In genomic region chr1:169932122-169932746, GRCm38 (mm10) we compare ENCODE assay signal across 25 mouse cellular contexts. TPM values are rescaled to one million over a fixed set of nuclear protein-coding genes. Genes with fewer than 3 reads are reported as not detected.
DNase-seq lines count a peak whose midpoint lies in the region; ATAC-seq and TF ChIP-seq lines count a peak whose summit lies in the region.
"Had no signal": no experiment of that assay in that cellular context is flagged by ENCODE, and none has a peak within 500 bp of the region (broad histone marks: within the 10 kb centered on the region; RNA-seq: fewer than 3 reads in every experiment).

No protein-coding gene starts in this region.

- H3K9me3 ChIP-seq in heart, embryonic 11.5 days (replicated peaks; ENCODE audit: control insufficient read depth, low read length): no peaks in the 10 kb centered on the region
- no peaks in the 10 kb centered on the region for H3K9me3 ChIP-seq in liver, embryonic 16.5 days (replicated peaks; ENCODE audit: control insufficient read depth, low read length)
- H3K9me3 ChIP-seq in liver, embryonic 11.5 days (ENCODE audit: control insufficient read depth, low read length): no peaks in the 10 kb centered on the region
- no peaks in the 10 kb centered on the region for H3K9me3 ChIP-seq in hindbrain, postnatal 0 days (ENCODE audit: low read length)
- H3K9me3 ChIP-seq in neural tube, embryonic 15.5 days (replicated peaks): no peaks in the 10 kb centered on the region
- H3K9me3 ChIP-seq: forebrain, embryonic 12.5 days; limb, embryonic 12.5 days; stomach, embryonic 15.5 days had no signal

- no peak overlapping the region for H3K27ac ChIP-seq in heart, embryonic 11.5 days (ENCODE audit: low read depth, low read length)
- H3K27ac ChIP-seq in liver, embryonic 16.5 days (ENCODE audit: low read length): no peak overlapping the region
- H3K27ac ChIP-seq in liver, embryonic 11.5 days (ENCODE audit: low read depth, low read length): no peak overlapping the region
- peak overlapping the region; percentile 36; the same call in 1 of the 2 replicates for H3K27ac ChIP-seq in hindbrain, postnatal 0 days
- no peak overlapping the region; the same call in 1 of the 2 replicates for H3K27ac ChIP-seq in neural tube, embryonic 15.5 days (replicated peaks)
- H3K27ac ChIP-seq: forebrain, embryonic 12.5 days; limb, embryonic 12.5 days; liver, embryonic 14.5 days; stomach, embryonic 15.5 days had no signal

- no peak for TF ChIP-seq CTCF in hindbrain, postnatal 0 days (IDR thresholded peaks at IDR 0.05; ENCODE audit: low read depth)

- H3K4me1 ChIP-seq in heart, embryonic 11.5 days (ENCODE audit: control insufficient read depth, insufficient read depth, low read length): no peaks in the 10 kb centered on the region
- no peaks in the 10 kb centered on the region for H3K4me1 ChIP-seq in liver, embryonic 16.5 days (ENCODE audit: control insufficient read depth, low read depth, low read length)
- H3K4me1 ChIP-seq in liver, embryonic 11.5 days (replicated peaks; ENCODE audit: control insufficient read depth, insufficient read depth, low read length): no peaks in the 10 kb centered on the region
- H3K4me1 ChIP-seq in hindbrain, postnatal 0 days (ENCODE audit: insufficient read depth, low read length): 0 out of 2 replicates have a peak, but pooled peaks cover 5% of the 10 kb centered on the region
- H3K4me1 ChIP-seq in neural tube, embryonic 15.5 days: peaks cover 15% of the 10 kb centered on the region
- H3K4me1 ChIP-seq: limb, embryonic 12.5 days had no signal

- no peaks in the 10 kb centered on the region for H3K36me3 ChIP-seq in heart, embryonic 11.5 days (ENCODE audit: control insufficient read depth, insufficient read depth, low read length)
- no peaks in the 10 kb centered on the region for H3K36me3 ChIP-seq in liver, embryonic 16.5 days (ENCODE audit: control insufficient read depth, insufficient read depth)
- no peaks in the 10 kb centered on the region for H3K36me3 ChIP-seq in liver, embryonic 11.5 days (ENCODE audit: control insufficient read depth, insufficient read depth, low read length)
- H3K36me3 ChIP-seq in hindbrain, postnatal 0 days (ENCODE audit: insufficient read depth, low read length): no peaks in the 10 kb centered on the region
- H3K36me3 ChIP-seq in neural tube, embryonic 15.5 days: no peaks in the 10 kb centered on the region
- H3K36me3 ChIP-seq: forebrain, embryonic 12.5 days; limb, embryonic 12.5 days; stomach, embryonic 15.5 days had no signal

- peak; percentile 79 for DNase-seq in heart, adult 11 months
- DNase-seq in liver, embryonic 11.5 days (ENCODE audit: low spot score): no peak
- DNase-seq in hindbrain, postnatal 0 days (ENCODE audit: low spot score): peak; percentile 30
- DNase-seq: adrenal gland, postnatal 36 days; B cell, adult 2 months; cerebellum, adult 18-20 months; cerebellum, postnatal 25 days; embryo, embryonic 11 days; heart, postnatal 36 days; kidney, adult 11 months; right cerebral cortex, postnatal 14 days; thymus, adult 2 months had no signal

- no peak overlapping the region for H3K4me3 ChIP-seq in heart, embryonic 11.5 days (ENCODE audit: low read depth, low read length)
- no peak overlapping the region for H3K4me3 ChIP-seq in liver, embryonic 16.5 days (ENCODE audit: low read depth, low read length)
- no peak overlapping the region for H3K4me3 ChIP-seq in liver, embryonic 11.5 days (ENCODE audit: low read depth, low read length)
- no peak overlapping the region for H3K4me3 ChIP-seq in hindbrain, postnatal 0 days (ENCODE audit: low read length)
- no peak overlapping the region for H3K4me3 ChIP-seq in neural tube, embryonic 15.5 days (replicated peaks)
- H3K4me3 ChIP-seq: forebrain, embryonic 12.5 days; limb, embryonic 12.5 days; stomach, embryonic 15.5 days had no signal

- no peak for ATAC-seq in heart, embryonic 11.5 days (replicated peaks; ENCODE audit: insufficient number of reproducible peaks, low FRiP score, low TSS enrichment)
- ATAC-seq in liver, embryonic 16.5 days (ENCODE audit: low read depth): peak; percentile 24; the same call in 1 of the 2 replicates
- ATAC-seq in liver, embryonic 11.5 days (replicated peaks; ENCODE audit: low FRiP score): no peak
- ATAC-seq in hindbrain, postnatal 0 days: no peak
- no peak for ATAC-seq in neural tube, embryonic 15.5 days (ENCODE audit: low FRiP score)
- ATAC-seq in megakaryocyte progenitor cell, adult 5-6 weeks (replicated peaks; ENCODE audit: poor library complexity): no peak
- ATAC-seq: lung, postnatal 0 days had no signal

- H3K9ac ChIP-seq in heart, embryonic 11.5 days (ENCODE audit: low read depth, low read length): no peak overlapping the region
- H3K9ac ChIP-seq in liver, embryonic 16.5 days (ENCODE audit: low read depth, low read length): no peak overlapping the region
- H3K9ac ChIP-seq in liver, embryonic 11.5 days (ENCODE audit: low read depth, low read length): no peak overlapping the region
- H3K9ac ChIP-seq in hindbrain, postnatal 0 days (replicated peaks; ENCODE audit: low read length): no peak overlapping the region
- no peak overlapping the region for H3K9ac ChIP-seq in neural tube, embryonic 15.5 days (replicated peaks)
- H3K9ac ChIP-seq: forebrain, embryonic 12.5 days; limb, embryonic 12.5 days; liver, embryonic 14.5 days; stomach, embryonic 15.5 days had no signal

- WGBS in heart, embryonic 11.5 days (ENCODE audit: insufficient replicate concordance): 73% methylated on average over 7 of the region's 7 CpGs
- 54% methylated on average over 7 of the region's 7 CpGs for WGBS in liver, embryonic 16.5 days (ENCODE audit: insufficient replicate concordance)
- 74% methylated on average over 7 of the region's 7 CpGs for whole genome bisulfite sequencing in liver, embryonic 11.5 days
- WGBS in hindbrain, postnatal 0 days: 39% methylated on average over 7 of the region's 7 CpGs
- 56% methylated on average over 7 of the region's 7 CpGs for WGBS in neural tube, embryonic 15.5 days

- no peaks in the 10 kb centered on the region for H3K27me3 ChIP-seq in heart, embryonic 11.5 days (ENCODE audit: control insufficient read depth, insufficient read depth, low read length)
- no peaks in the 10 kb centered on the region for H3K27me3 ChIP-seq in liver, embryonic 16.5 days (ENCODE audit: control insufficient read depth, insufficient read depth, low read depth, low read length)
- no peaks in the 10 kb centered on the region for H3K27me3 ChIP-seq in liver, embryonic 11.5 days (replicated peaks; ENCODE audit: control insufficient read depth, insufficient read depth, low read length)
- H3K27me3 ChIP-seq in hindbrain, postnatal 0 days (ENCODE audit: insufficient read depth, low read length): no peaks in the 10 kb centered on the region
- no peaks in the 10 kb centered on the region for H3K27me3 ChIP-seq in neural tube, embryonic 15.5 days (replicated peaks)
- H3K27me3 ChIP-seq: stomach, embryonic 15.5 days had no signal

- no peak overlapping the region for H3K4me2 ChIP-seq in heart, embryonic 11.5 days
- H3K4me2 ChIP-seq in liver, embryonic 16.5 days (ENCODE audit: low read depth, low read length): no peak overlapping the region
- no peak overlapping the region for H3K4me2 ChIP-seq in liver, embryonic 11.5 days
- H3K4me2 ChIP-seq in hindbrain, postnatal 0 days (ENCODE audit: low read depth, low read length): no peak overlapping the region
- H3K4me2 ChIP-seq in neural tube, embryonic 15.5 days: 0 out of 2 replicates have a peak overlapping the region, but pooled peaks have one; percentile 3
- H3K4me2 ChIP-seq: forebrain, embryonic 12.5 days; limb, embryonic 12.5 days; stomach, embryonic 15.5 days had no signal

RNA-seq across cellular contexts. Expression of gene Ccdc190, which starts 3.8 kb away (rescaled TPM):
- polyA plus RNA-seq in heart, embryonic 11.5 days (2014; fragmentation: Nextera tagmentation; extraction: Ambion mirVana): not detected in 2 replicates
- polyA plus RNA-seq in liver, embryonic 16.5 days (2015; fragmentation: Nextera tagmentation; extraction: Ambion mirVana): not detected in 2 replicates
- not detected in 2 replicates for polyA plus RNA-seq in liver, embryonic 11.5 days (2014; fragmentation: Nextera tagmentation; extraction: Ambion mirVana)
- total RNA-seq in hindbrain, postnatal 0 days (2014; rRNA removed): 8.1 and 12.2 TPM in 2 replicates
- 1.5 and 2.7 TPM in 2 replicates for polyA plus RNA-seq in hindbrain, postnatal 0 days (2015; fragmentation: Nextera tagmentation; extraction: Ambion mirVana)
- polyA plus RNA-seq in neural tube, embryonic 15.5 days (2015; fragmentation: Nextera tagmentation; extraction: Ambion mirVana): 3.0 and 3.5 TPM in 2 replicates
- not detected in 2 replicates for total RNA-seq in megakaryocyte progenitor cell, adult 5-6 weeks (2015)
- not detected in 2 replicates for total RNA-seq in megakaryocyte progenitor cell, adult 5-6 weeks (2017)
- total RNA-seq: heart, postnatal 36 days; neutrophil, adult 5-6 weeks had no signal
- polyA plus RNA-seq: heart, embryonic 14.5 days; kidney, embryonic 16.5 days; limb, embryonic 12.5 days; liver, embryonic 14.5 days; lung, postnatal 0 days; spleen, adult 2 months had no signal

RNA-seq across cellular contexts. Expression of gene Hsd17b7, which starts 36.8 kb away (rescaled TPM):
- polyA plus RNA-seq in heart, embryonic 11.5 days (2014; fragmentation: Nextera tagmentation; extraction: Ambion mirVana): 31.8 and 32.9 TPM in 2 replicates
- polyA plus RNA-seq in liver, embryonic 16.5 days (2015; fragmentation: Nextera tagmentation; extraction: Ambion mirVana): 11.9 and 12.3 TPM in 2 replicates
- polyA plus RNA-seq in liver, embryonic 11.5 days (2014; fragmentation: Nextera tagmentation; extraction: Ambion mirVana): 12.1 and 14.7 TPM in 2 replicates
- total RNA-seq in hindbrain, postnatal 0 days (2014; rRNA removed): 23.2 and 29.4 TPM in 2 replicates
- polyA plus RNA-seq in hindbrain, postnatal 0 days (2015; fragmentation: Nextera tagmentation; extraction: Ambion mirVana): 23.8 and 27.9 TPM in 2 replicates
- 25.6 and 27.5 TPM in 2 replicates for polyA plus RNA-seq in neural tube, embryonic 15.5 days (2015; fragmentation: Nextera tagmentation; extraction: Ambion mirVana)
- total RNA-seq in megakaryocyte progenitor cell, adult 5-6 weeks (2015): 2.6 and 4.7 TPM in 2 replicates
- 3.0 and 3.1 TPM in 2 replicates for total RNA-seq in megakaryocyte progenitor cell, adult 5-6 weeks (2017)
